18 mouse cellular contexts compared by ENCODE assay signal in the genomic region with DNA sequence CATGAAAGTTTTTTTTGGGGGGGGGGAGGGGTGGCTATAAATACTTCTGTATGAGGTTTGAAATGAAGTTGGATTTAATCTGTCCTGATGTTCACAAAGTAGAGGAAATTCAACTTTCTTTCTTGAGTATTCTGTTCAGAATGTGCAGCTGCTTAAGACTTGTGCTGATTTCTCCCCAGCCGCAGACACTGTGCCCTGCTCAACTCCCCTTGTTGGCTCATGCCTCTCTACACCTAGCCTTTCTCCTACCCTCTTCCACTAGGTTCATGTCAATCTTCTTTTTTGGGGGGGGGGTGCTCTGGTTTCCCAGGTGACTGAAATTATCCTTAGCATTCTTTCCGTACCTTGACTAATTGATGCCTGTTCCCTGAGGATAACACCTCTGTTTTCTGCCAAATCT. TPM values are rescaled to one million over a fixed set of nuclear protein-coding genes. Genes with fewer than 3 reads are reported as not detected.
A peak's percentile ranks its signal among the peaks of the same experiment; 100 is the strongest.
DNase-seq lines count a peak whose midpoint lies in the region; ATAC-seq lines count a peak whose summit lies in the region.
"Had no signal": no experiment of that assay in that cellular context is flagged by ENCODE, and none has a peak within 500 bp of the region (broad histone marks: within the 10 kb centered on the region; RNA-seq: fewer than 3 reads in every experiment).

No protein-coding gene starts in this region.

- H3K4me1 ChIP-seq in embryonic facial prominence, embryonic 12.5 days = no peaks in the 10 kb centered on the region
- peaks cover 25% of the 10 kb centered on the region for H3K4me1 ChIP-seq in embryonic facial prominence, embryonic 10.5 days
- peaks cover 10% of the 10 kb centered on the region; the same call in 1 of the 2 replicates for H3K4me1 ChIP-seq in neural tube, embryonic 12.5 days
- no peaks in the 10 kb centered on the region for H3K4me1 ChIP-seq in neural tube, embryonic 15.5 days
- peaks cover 19% of the 10 kb centered on the region for H3K4me1 ChIP-seq in midbrain, embryonic 12.5 days
- H3K4me1 ChIP-seq: stomach, embryonic 15.5 days had no signal

- no peak for DNase-seq in embryonic facial prominence, embryonic 10.5 days (ENCODE audit: low spot score)
- DNase-seq in gastrocnemius, adult 8-10 months (ENCODE audit: low spot score in 2 of 2) = no peak
- no peak for DNase-seq in gastrocnemius, adult 18-20 months (ENCODE audit: low spot score)
- DNase-seq: adrenal gland, postnatal 10 days; cerebellum, adult 2 months; cerebellum, postnatal 25 days; heart, postnatal 4 days; kidney, postnatal 36 days; layer of hippocampus, postnatal 36 days; thymus, postnatal 25 days had no signal

- no peak overlapping the region for H3K27ac ChIP-seq in embryonic facial prominence, embryonic 12.5 days
- H3K27ac ChIP-seq in embryonic facial prominence, embryonic 10.5 days (replicated peaks) = no peak overlapping the region
- H3K27ac ChIP-seq in neural tube, embryonic 12.5 days = no peak overlapping the region
- H3K27ac ChIP-seq in neural tube, embryonic 15.5 days (replicated peaks) = no peak overlapping the region
- H3K27ac ChIP-seq in midbrain, embryonic 12.5 days (replicated peaks) = no peak overlapping the region
- H3K27ac ChIP-seq: macrophage; stomach, embryonic 15.5 days had no signal

- no peaks in the 10 kb centered on the region for H3K27me3 ChIP-seq in embryonic facial prominence, embryonic 12.5 days
- H3K27me3 ChIP-seq in embryonic facial prominence, embryonic 10.5 days (replicated peaks; ENCODE audit: low read depth, poor library complexity, severe bottlenecking) = no peaks in the 10 kb centered on the region; the same call in 1 of the 2 replicates
- no peaks in the 10 kb centered on the region; the same call in 1 of the 2 replicates for H3K27me3 ChIP-seq in neural tube, embryonic 12.5 days (replicated peaks)
- no peaks in the 10 kb centered on the region for H3K27me3 ChIP-seq in neural tube, embryonic 15.5 days (replicated peaks)
- no peaks in the 10 kb centered on the region for H3K27me3 ChIP-seq in midbrain, embryonic 12.5 days
- H3K27me3 ChIP-seq: stomach, embryonic 15.5 days had no signal

- no peak overlapping the region for H3K4me3 ChIP-seq in embryonic facial prominence, embryonic 12.5 days
- H3K4me3 ChIP-seq in embryonic facial prominence, embryonic 10.5 days = no peak overlapping the region
- H3K4me3 ChIP-seq in neural tube, embryonic 12.5 days = no peak overlapping the region
- H3K4me3 ChIP-seq in neural tube, embryonic 15.5 days (replicated peaks) = no peak overlapping the region
- H3K4me3 ChIP-seq in midbrain, embryonic 12.5 days = no peak overlapping the region
- H3K4me3 ChIP-seq: stomach, embryonic 15.5 days had no signal

- H3K36me3 ChIP-seq in embryonic facial prominence, embryonic 12.5 days = peaks cover 9% of the 10 kb centered on the region
- H3K36me3 ChIP-seq in embryonic facial prominence, embryonic 10.5 days (replicated peaks) = peaks cover 16% of the 10 kb centered on the region
- H3K36me3 ChIP-seq in neural tube, embryonic 12.5 days = peaks cover 2% of the 10 kb centered on the region; the same call in 1 of the 2 replicates
- no peaks in the 10 kb centered on the region for H3K36me3 ChIP-seq in neural tube, embryonic 15.5 days
- H3K36me3 ChIP-seq in midbrain, embryonic 12.5 days = peaks cover 4% of the 10 kb centered on the region; the same call in 1 of the 2 replicates
- H3K36me3 ChIP-seq: stomach, embryonic 15.5 days had no signal

- no peak overlapping the region for H3K4me2 ChIP-seq in embryonic facial prominence, embryonic 12.5 days (replicated peaks)
- H3K4me2 ChIP-seq in neural tube, embryonic 12.5 days (replicated peaks) = no peak overlapping the region
- no peak overlapping the region for H3K4me2 ChIP-seq in neural tube, embryonic 15.5 days
- H3K4me2 ChIP-seq in midbrain, embryonic 12.5 days (replicated peaks) = no peak overlapping the region
- H3K4me2 ChIP-seq: stomach, embryonic 15.5 days had no signal

- no peaks in the 10 kb centered on the region for H3K9me3 ChIP-seq in embryonic facial prominence, embryonic 12.5 days
- no peaks in the 10 kb centered on the region for H3K9me3 ChIP-seq in embryonic facial prominence, embryonic 10.5 days
- no peaks in the 10 kb centered on the region for H3K9me3 ChIP-seq in neural tube, embryonic 12.5 days
- H3K9me3 ChIP-seq in neural tube, embryonic 15.5 days (replicated peaks) = no peaks in the 10 kb centered on the region
- H3K9me3 ChIP-seq in midbrain, embryonic 12.5 days = no peaks in the 10 kb centered on the region
- H3K9me3 ChIP-seq: stomach, embryonic 15.5 days had no signal

- ATAC-seq in embryonic facial prominence, embryonic 12.5 days (ENCODE audit: insufficient number of reproducible peaks, insufficient read depth, low FRiP score, low TSS enrichment) = peak; percentile 54; the same call in 1 of the 2 replicates
- peak; percentile 55; the same call in 1 of the 2 replicates for ATAC-seq in neural tube, embryonic 12.5 days (ENCODE audit: low FRiP score, low read depth)
- ATAC-seq in neural tube, embryonic 15.5 days (ENCODE audit: low FRiP score) = no peak
- ATAC-seq in midbrain, embryonic 12.5 days (ENCODE audit: low FRiP score, low read depth) = peak; percentile 75
- ATAC-seq: activated CD4-positive, CD25-positive, alpha-beta regulatory T cell, adult 4 months; intestine, postnatal 0 days had no signal

- H3K9ac ChIP-seq in embryonic facial prominence, embryonic 12.5 days = no peak overlapping the region
- no peak overlapping the region for H3K9ac ChIP-seq in neural tube, embryonic 12.5 days
- no peak overlapping the region for H3K9ac ChIP-seq in neural tube, embryonic 15.5 days (replicated peaks)
- no peak overlapping the region for H3K9ac ChIP-seq in midbrain, embryonic 12.5 days (replicated peaks)
- H3K9ac ChIP-seq: stomach, embryonic 15.5 days had no signal

- WGBS in embryonic facial prominence, embryonic 12.5 days = 54% methylated on average over 2 of the region's 2 CpGs
- 54% methylated on average over 2 of the region's 2 CpGs for WGBS in embryonic facial prominence, embryonic 10.5 days
- 19% methylated on average over 2 of the region's 2 CpGs for WGBS in neural tube, embryonic 12.5 days
- 28% methylated on average over 2 of the region's 2 CpGs for WGBS in neural tube, embryonic 15.5 days
- 21% methylated on average over 2 of the region's 2 CpGs for whole genome bisulfite sequencing in midbrain, embryonic 12.5 days

RNA-seq across cellular contexts. Expression of gene Flrt3, which starts 17.3 kb away (rescaled TPM):
- 77.2 and 86.0 TPM in 2 replicates for polyA plus RNA-seq in embryonic facial prominence, embryonic 12.5 days (2016; fragmentation: Nextera tagmentation; extraction: Ambion mirVana)
- 57.6 and 66.9 TPM in 2 replicates for polyA plus RNA-seq in embryonic facial prominence, embryonic 10.5 days (2016; fragmentation: Nextera tagmentation; extraction: Ambion mirVana)
- 33.6 and 35.2 TPM in 2 replicates for polyA plus RNA-seq in neural tube, embryonic 12.5 days (2016; fragmentation: Nextera tagmentation; extraction: Ambion mirVana)
- 34.5 and 38.4 TPM in 2 replicates for polyA plus RNA-seq in neural tube, embryonic 15.5 days (2015; fragmentation: Nextera tagmentation; extraction: Ambion mirVana)
- polyA plus RNA-seq in midbrain, embryonic 12.5 days (2016; fragmentation: Nextera tagmentation; extraction: Ambion mirVana) = 65.3 and 84.9 TPM in 2 replicates
- total RNA-seq in gastrocnemius, adult 8-10 months (2022) = under 1 TPM; 0.07 to 0.22 (median 0.16) TPM
- total RNA-seq in gastrocnemius, adult 18-20 months (2021) = under 1 TPM; 0.14 to 0.28 TPM
